Comparison of ENCODE assay signal across 26 mouse cellular contexts in genomic region chr1:178283946-178284720, GRCm38 (mm10).
"Had no signal": no experiment of that assay in that cellular context is flagged by ENCODE, and none has a peak within 500 bp of the region (broad histone marks: within the 10 kb centered on the region; RNA-seq: fewer than 3 reads in every experiment).

No protein-coding gene starts in this region.

- H3K4me1 ChIP-seq: heart, embryonic 13.5 days; heart, embryonic 15.5 days; hindbrain, embryonic 13.5 days; limb, embryonic 12.5 days; liver, embryonic 13.5 days; liver, embryonic 15.5 days had no signal

- H3K4me3 ChIP-seq: heart, embryonic 13.5 days; heart, embryonic 15.5 days; hindbrain, embryonic 13.5 days; layer of hippocampus, adult 2 months; limb, embryonic 12.5 days; liver, embryonic 13.5 days; liver, embryonic 15.5 days had no signal

- H3K9me3 ChIP-seq: heart, embryonic 15.5 days; liver, embryonic 13.5 days; liver, embryonic 15.5 days had no signal

- H3K4me2 ChIP-seq: heart, embryonic 11.5 days; heart, embryonic 13.5 days; heart, embryonic 15.5 days; hindbrain, embryonic 13.5 days; limb, embryonic 12.5 days; liver, embryonic 11.5 days; liver, embryonic 13.5 days; liver, embryonic 15.5 days had no signal

- DNase-seq: gastrocnemius, postnatal 14 days; gastrocnemius, postnatal 36 days; heart, adult 18-20 months; heart, postnatal 14 days; heart, postnatal 36 days; kidney, adult 11 months; kidney, adult 8-10 months; kidney, postnatal 10 days; kidney, postnatal 4 days; layer of hippocampus, adult 9-11 months; layer of hippocampus, postnatal 36 days; left cerebral cortex, postnatal 4 days; liver; liver, embryonic 13.5 days; liver, postnatal 0 days; lung, adult 2 months had no signal

- H3K9ac ChIP-seq: heart, embryonic 13.5 days; heart, embryonic 15.5 days; hindbrain, embryonic 13.5 days; limb, embryonic 12.5 days; liver, embryonic 13.5 days; liver, embryonic 15.5 days; liver, postnatal 0 days had no signal

- ATAC-seq: hindbrain, postnatal 0 days; intestine, embryonic 16.5 days; liver, postnatal 0 days had no signal

- H3K27ac ChIP-seq: heart, embryonic 13.5 days; heart, embryonic 15.5 days; hindbrain, embryonic 13.5 days; hindbrain, postnatal 0 days; layer of hippocampus, adult 2 months; limb, embryonic 12.5 days; liver, embryonic 13.5 days; liver, embryonic 15.5 days had no signal

- H3K36me3 ChIP-seq: heart, embryonic 13.5 days; heart, embryonic 15.5 days; hindbrain, embryonic 13.5 days; limb, embryonic 12.5 days; liver, embryonic 13.5 days; liver, embryonic 15.5 days had no signal

- H3K27me3 ChIP-seq: heart, embryonic 13.5 days; heart, embryonic 15.5 days; hindbrain, embryonic 13.5 days; limb, embryonic 12.5 days; liver, embryonic 13.5 days; liver, embryonic 15.5 days had no signal
